Mouse (Mus musculus) heart, postnatal 0 days (tissue): ENCODE results near the gene Asap2. TPM values are rescaled to one million over a fixed set of nuclear protein-coding genes. Genes with fewer than 3 reads are reported as not detected.
A peak's percentile ranks its signal among the peaks of the same experiment; 100 is the strongest.

Experiments used
- ATAC-seq: fragments of 200-750 bp; cut with Nextera tagmentation; 2 replicates; pipeline ENCODE4 v1.8.0; 2017; ENCODE audit warnings: low read depth, moderate number of reproducible peaks, moderate library complexity; ENCODE audit not compliant: insufficient read depth
- DNase-seq: peaks from one replicate; pipeline ENCODE4 v3.0.0-alpha.2; 2016; ENCODE audit warnings: low spot score
- H3K27ac ChIP-seq: fragments of 300-500 bp; sonication (generic); 2 replicates; pipeline ENCODE4 v1.5.1; 2014; ENCODE audit warnings: low read depth, mild to moderate bottlenecking
- H3K27me3 ChIP-seq: fragments of 300-500 bp; sonication (generic); 2 replicates; pipeline ENCODE4 v1.6.1; 2014; ENCODE audit warnings: low read length, mixed read lengths; ENCODE audit not compliant: control insufficient read depth, insufficient read depth
- H3K36me3 ChIP-seq: fragments of 300-500 bp; sonication (generic); replicated peaks from 2 replicates; pipeline ENCODE4 v1.6.1; 2014; ENCODE audit warnings: low read length, mixed read lengths; ENCODE audit not compliant: control insufficient read depth, insufficient read depth
- H3K4me1 ChIP-seq: fragments of 300-500 bp; sonication (generic); 2 replicates; pipeline ENCODE4 v1.6.1; 2014; ENCODE audit warnings: antibody characterized with exemption; ENCODE audit not compliant: control insufficient read depth, insufficient read depth
- H3K4me2 ChIP-seq: fragments of 300-500 bp; sonication (generic); 2 replicates; pipeline ENCODE4 v1.6.1; 2014; ENCODE audit warnings: low read depth, mild to moderate bottlenecking, low read length, moderate library complexity
- H3K4me3 ChIP-seq: fragments of 300-500 bp; sonication (generic); 2 replicates; pipeline ENCODE4 v1.5.1; 2014; ENCODE audit warnings: low read depth, low read length
- H3K9ac ChIP-seq: fragments of 300-500 bp; sonication (generic); replicated peaks from 2 replicates; pipeline ENCODE4 v1.6.1; 2014; ENCODE audit warnings: low read depth, low read length, mixed read lengths
- H3K9me3 ChIP-seq: fragments of 300-500 bp; sonication (generic); replicated peaks from 2 replicates; pipeline ENCODE4 v1.6.1; 2016; ENCODE audit warnings: low read length; ENCODE audit not compliant: control insufficient read depth
- CTCF ChIP-seq: IDR thresholded peaks from 2 replicates; pipeline ENCODE4 v1.5.1; 2016; ENCODE audit warnings: antibody characterized with exemption, control low read depth, low read depth
- EP300 ChIP-seq: IDR thresholded peaks from 2 replicates; pipeline ENCODE4 v1.6.1; 2016; ENCODE audit warnings: antibody characterized with exemption, low read depth
- WGBS: fragments of 180-500 bp; shearing (Covaris S2); extraction: QIAGEN DNeasy Blood & Tissue Kit; methylation state at CpG from one replicate; pipeline ENCODE4 v1.1.7; 2014; 5-methylcytosine and 5-hydroxymethylcytosine counted together
- polyA plus RNA-seq: library from polyadenylated mRNA; unstranded; fragments of >200 nt; fragmentation: Nextera tagmentation; extraction: Ambion mirVana; gene quantifications from 2 replicates; pipeline ENCODE4 v1.2.1, GENCODE M21; 2015
- total RNA-seq: library from RNA; depleted of rRNA; stranded (reverse); fragments of >200 nt; gene quantifications from 2 replicates; pipeline ENCODE4 v1.2.3, GENCODE M21; 2014; ENCODE audit warnings: low replicate concordance

Asap2 gene
- total and polyA plus RNA-seq, 2 experiments from 2014 or later: 4.1 to 9.6 TPM

DNA sequence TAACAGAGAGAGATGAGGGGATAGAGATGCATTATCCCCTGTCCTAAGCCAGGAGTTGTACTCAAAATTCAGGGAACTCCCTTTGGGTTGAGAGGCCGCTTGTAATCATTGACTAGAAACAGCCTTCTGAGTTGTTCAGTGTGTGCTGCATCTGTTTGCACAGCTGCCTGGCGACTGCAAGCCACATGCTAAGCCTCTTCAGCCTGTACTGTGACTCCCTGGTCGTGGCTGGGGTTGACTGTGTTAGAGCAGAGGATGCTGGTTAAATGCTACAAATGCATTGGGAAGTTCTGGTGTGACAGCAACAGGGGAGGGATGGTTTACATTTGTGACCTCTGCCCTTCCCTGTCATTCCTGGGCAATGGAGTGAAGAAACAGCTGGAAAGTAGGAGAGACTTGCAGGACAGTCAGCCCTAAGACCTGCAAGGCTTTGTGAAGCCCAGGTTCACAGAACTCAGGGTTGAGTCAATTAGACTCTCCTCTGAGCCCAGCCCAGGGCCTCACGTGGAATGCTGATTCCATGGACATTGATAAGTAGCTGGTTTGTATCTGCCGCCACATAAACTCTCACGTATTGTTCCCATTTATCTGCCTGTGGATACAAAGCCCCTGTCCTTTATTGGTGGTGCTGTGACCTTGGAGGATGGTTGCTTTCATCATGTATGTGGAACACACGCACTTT lies 257.6 kb downstream of the Asap2 start:
- DNase-seq (no peak), ATAC-seq (no peak)
- Histone ChIP-seq H3K9ac (no peak overlapping the region), H3K27ac (no peak overlapping the region), H3K4me2 (no peak overlapping the region), H3K36me3 (peaks cover 51% of the 10 kb centered on the region), H3K9me3 (no peaks in the 10 kb centered on the region), H3K27me3 (no peaks in the 10 kb centered on the region), H3K4me1 (no peaks in the 10 kb centered on the region), H3K4me3 (no peak overlapping the region)
- WGBS: 61% methylated on average over 7 of the region's 7 CpGs
- TF ChIP-seq CTCF (no peak), EP300 (no peak)

DNA sequence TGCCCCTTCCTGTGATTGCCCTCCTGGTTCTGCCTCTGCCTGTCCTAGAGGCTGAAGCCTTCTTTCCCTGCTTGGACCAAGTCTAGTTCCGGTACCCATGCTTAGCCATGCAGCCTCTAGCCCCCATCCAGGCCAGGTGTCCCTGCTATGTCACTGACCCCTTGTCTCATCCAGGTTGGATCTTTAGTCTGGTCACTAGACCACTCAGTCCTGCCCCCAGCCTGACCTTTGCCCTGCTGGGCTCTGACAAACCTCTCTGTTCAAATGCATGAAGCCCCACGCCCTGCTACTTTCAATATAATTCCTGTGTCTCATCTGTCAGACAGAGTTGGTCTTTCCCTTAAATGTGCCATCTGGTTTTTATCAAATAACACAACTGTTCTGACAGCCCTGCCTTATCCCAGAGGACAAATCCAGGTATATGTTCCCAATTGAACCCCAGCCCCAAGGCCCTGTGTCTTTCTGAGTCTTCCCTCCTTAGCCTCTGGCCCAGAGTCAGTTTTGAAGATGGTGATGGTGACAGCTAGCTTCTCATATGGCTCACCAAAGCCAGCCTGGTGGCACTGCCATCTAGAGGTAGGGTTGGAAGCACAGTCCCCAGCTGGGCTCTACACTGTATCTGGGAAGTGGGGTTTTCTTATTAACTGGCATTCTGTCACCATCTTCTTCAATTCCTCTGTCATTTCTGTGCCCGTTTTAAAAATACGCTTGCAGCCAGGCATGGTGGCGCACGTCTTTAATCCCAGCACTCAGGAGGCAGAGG lies 270.4 kb downstream of the Asap2 start:
- Histone ChIP-seq H3K27ac (no peak overlapping the region), H3K9ac (no peak overlapping the region), H3K27me3 (no peaks in the 10 kb centered on the region), H3K4me3 (no peak overlapping the region), H3K4me2 (no peak overlapping the region), H3K4me1 (no peaks in the 10 kb centered on the region), H3K36me3 (peaks cover 55% of the 10 kb centered on the region), H3K9me3 (no peaks in the 10 kb centered on the region)
- WGBS: 86% methylated on average over 6 of the region's 6 CpGs
- TF ChIP-seq EP300: no peak
- peak; percentile 48 for TF ChIP-seq CTCF
- DNase-seq (no peak), ATAC-seq (no peak)

- H3K9ac ChIP-seq: no peak overlapping the region
- WGBS: 59% methylated on average over 4 of the region's 4 CpGs
- DNase-seq (no peak), ATAC-seq (no peak)
- H3K27me3 ChIP-seq: no peaks in the 10 kb centered on the region
- H3K4me2 ChIP-seq: no peak overlapping the region
- H3K27ac ChIP-seq: no peak overlapping the region
- H3K4me1 ChIP-seq: no peaks in the 10 kb centered on the region
- no peak for TF ChIP-seq EP300
- H3K36me3 ChIP-seq: peaks cover 52% of the 10 kb centered on the region
- no peaks in the 10 kb centered on the region for H3K9me3 ChIP-seq
- H3K4me3 ChIP-seq: no peak overlapping the region
Observed at GRCm38 (mm10) chr12:21261521-21261920, 271.3 kb downstream of the Asap2 start.

DNA sequence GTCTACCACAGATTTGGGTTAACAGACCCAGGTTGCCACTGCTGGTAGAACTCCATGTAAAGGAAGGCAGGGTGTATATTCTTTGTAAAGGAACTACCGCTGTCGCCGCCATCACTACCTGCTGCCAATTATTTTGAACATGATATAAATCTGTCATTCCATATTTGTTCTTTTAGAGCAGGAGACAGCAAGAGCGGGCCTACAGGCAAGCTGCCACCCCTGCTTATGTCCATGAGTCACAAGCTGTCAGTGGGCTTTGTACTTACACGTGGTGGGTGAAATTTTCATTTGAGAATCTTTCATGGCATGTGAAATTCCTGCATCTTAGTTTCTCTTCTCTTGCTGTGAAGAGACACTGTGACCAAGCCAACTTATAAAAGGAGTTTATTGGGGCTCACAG lies 273.0 kb downstream of the Asap2 start:
- no peak for ATAC-seq
- Histone ChIP-seq H3K9ac (no peak overlapping the region), H3K9me3 (no peaks in the 10 kb centered on the region), H3K4me2 (no peak overlapping the region), H3K4me1 (no peaks in the 10 kb centered on the region), H3K4me3 (no peak overlapping the region), H3K36me3 (peaks cover 50% of the 10 kb centered on the region), H3K27ac (peak overlapping the region; percentile 53), H3K27me3 (no peaks in the 10 kb centered on the region)
- 90% methylated on average over 5 of the region's 5 CpGs for WGBS
- DNase-seq: no peak
- TF ChIP-seq CTCF (no peak), EP300 (no peak)

GRCm38 (mm10) chr12:21264241-21264640 lies 274.0 kb downstream of the Asap2 start:
- no peak overlapping the region for H3K9ac ChIP-seq
- H3K9me3 ChIP-seq: no peaks in the 10 kb centered on the region
- no peak overlapping the region for H3K4me3 ChIP-seq
- ATAC-seq (peak; percentile 84), DNase-seq (peak; percentile 83)
- no peak overlapping the region for H3K4me2 ChIP-seq
- H3K27ac ChIP-seq: peak overlapping the region; percentile 82
- 42% methylated on average over 5 of the region's 5 CpGs for WGBS
- H3K27me3 ChIP-seq: no peaks in the 10 kb centered on the region
- H3K36me3 ChIP-seq: peaks cover 54% of the 10 kb centered on the region
- no peaks in the 10 kb centered on the region for H3K4me1 ChIP-seq
- TF ChIP-seq EP300: peak; percentile 80; the same call in 1 of the 2 replicates
- TF ChIP-seq CTCF: no peak
